Mouse (Mus musculus): Measurements from ENCODE around the gene Ermp1.

Gene Ermp1

GRCm38 (mm10) chr19:29660835-29661764 is 12.9 kb upstream of the Ermp1 start:
- DNase-seq = no peak

- no peak for DNase-seq
Measured at GRCm38 (mm10) chr19:29659705-29660104, 11.5 kb upstream of the Ermp1 start.

GRCm38 (mm10) chr19:29658836-29659235 is 10.6 kb upstream of the Ermp1 start:
- no peak for DNase-seq

GRCm38 (mm10) chr19:29657558-29657957 is 9.3 kb upstream of the Ermp1 start:
- DNase-seq = no peak

- no peak for DNase-seq
Measured at GRCm38 (mm10) chr19:29657033-29657432, 8.8 kb upstream of the Ermp1 start.

- DNase-seq = no peak
Measured at GRCm38 (mm10) chr19:29656620-29657019, 8.4 kb upstream of the Ermp1 start.

- DNase-seq = no peak
Measured at GRCm38 (mm10) chr19:29656029-29656428, 7.8 kb upstream of the Ermp1 start.

GRCm38 (mm10) chr19:29655148-29655547 is 6.9 kb upstream of the Ermp1 start:
- DNase-seq = no peak

- DNase-seq = no peak
Measured at GRCm38 (mm10) chr19:29653768-29654265, 5.6 kb upstream of the Ermp1 start.

- no peak for DNase-seq
Measured at GRCm38 (mm10) chr19:29649683-29650082, 1.5 kb upstream of the Ermp1 start.

GRCm38 (mm10) chr19:29648550-29648914 is 317 bp upstream of the Ermp1 start:
- DNase-seq = no peak

GRCm38 (mm10) chr19:29644747-29645146 is 3.5 kb downstream of the Ermp1 start:
- DNase-seq = no peak

GRCm38 (mm10) chr19:29643194-29643922 is 4.9 kb downstream of the Ermp1 start:
- DNase-seq = no peak

- no peak for DNase-seq
Measured at GRCm38 (mm10) chr19:29642211-29642610, 6.0 kb downstream of the Ermp1 start.

GRCm38 (mm10) chr19:29641510-29641909 is 6.7 kb downstream of the Ermp1 start:
- DNase-seq = no peak

GRCm38 (mm10) chr19:29641055-29641454 is 7.2 kb downstream of the Ermp1 start:
- DNase-seq = peak; percentile 38

- DNase-seq = no peak
Measured at GRCm38 (mm10) chr19:29612102-29612501, 36.1 kb downstream of the Ermp1 start.

- no peak for DNase-seq
Measured at GRCm38 (mm10) chr19:29610907-29611306, 37.3 kb downstream of the Ermp1 start.

- no peak for DNase-seq
Measured at GRCm38 (mm10) chr19:29608212-29608611, 40.0 kb downstream of the Ermp1 start.

- no peak for DNase-seq
Measured at GRCm38 (mm10) chr19:29607521-29607920, 40.7 kb downstream of the Ermp1 start.

GRCm38 (mm10) chr19:29604653-29605052 is 43.6 kb downstream of the Ermp1 start:
- DNase-seq = no peak

GRCm38 (mm10) chr19:29603548-29604353 is 44.5 kb downstream of the Ermp1 start:
- DNase-seq = no peak

- DNase-seq = no peak
Measured at GRCm38 (mm10) chr19:29598981-29599380, 49.2 kb downstream of the Ermp1 start.

All from kidney, postnatal 10 days (tissue).